Mouse (Mus musculus) liver, adult (tissue): ENCODE data around the gene Tcea3.

Source experiments
- GATA4 ChIP-seq: IDR thresholded peaks from 2 replicates; pipeline ENCODE4 v1.6.1; 2014; ENCODE audit warnings: mild to moderate bottlenecking, low read length; ENCODE audit not compliant: insufficient replicate concordance

The Tcea3 gene

DNA sequence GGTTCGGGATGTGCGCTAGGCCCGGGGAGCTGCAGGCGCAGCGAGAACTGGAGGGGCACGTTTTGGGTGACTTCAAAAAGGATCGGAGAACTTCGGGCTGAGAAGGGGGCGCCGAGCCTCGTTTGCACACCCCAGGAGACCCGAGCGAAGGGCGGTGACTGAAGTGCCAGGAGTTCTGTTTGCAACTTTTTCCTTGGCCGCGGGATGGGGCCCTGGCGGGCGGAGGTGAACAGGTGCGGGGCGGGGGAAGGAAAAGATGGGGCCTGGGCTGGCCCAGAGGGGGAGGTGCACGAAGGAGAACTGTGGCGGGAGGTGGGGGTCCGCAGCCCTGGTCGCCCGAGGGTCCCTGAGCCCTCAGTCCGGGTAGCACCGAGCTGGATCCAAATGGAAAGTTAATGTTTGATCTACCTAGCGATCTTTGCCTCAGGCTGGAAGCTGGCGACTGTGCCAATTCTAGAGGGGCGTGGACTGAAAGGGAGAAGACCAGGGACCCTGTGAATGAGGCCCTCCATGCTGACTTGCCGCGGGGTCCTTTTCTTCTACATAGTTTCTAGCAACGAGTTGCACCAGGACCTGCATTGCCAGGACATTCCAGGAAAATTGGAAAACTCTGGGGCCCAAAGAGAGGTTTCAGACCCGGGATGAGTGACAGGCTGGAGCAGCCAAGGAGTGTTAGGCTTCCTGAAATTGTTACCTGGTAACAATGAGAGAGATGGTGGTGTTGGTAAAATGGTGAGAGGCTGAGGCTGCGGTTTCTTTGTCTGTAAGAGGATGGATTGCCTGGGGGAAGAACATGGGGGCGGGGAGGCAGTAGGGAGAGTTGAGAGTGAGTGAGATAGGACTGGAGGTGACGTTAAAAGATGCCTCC, 1.2 kb downstream of the Tcea3 start:
- no peak for TF ChIP-seq GATA4

DNA sequence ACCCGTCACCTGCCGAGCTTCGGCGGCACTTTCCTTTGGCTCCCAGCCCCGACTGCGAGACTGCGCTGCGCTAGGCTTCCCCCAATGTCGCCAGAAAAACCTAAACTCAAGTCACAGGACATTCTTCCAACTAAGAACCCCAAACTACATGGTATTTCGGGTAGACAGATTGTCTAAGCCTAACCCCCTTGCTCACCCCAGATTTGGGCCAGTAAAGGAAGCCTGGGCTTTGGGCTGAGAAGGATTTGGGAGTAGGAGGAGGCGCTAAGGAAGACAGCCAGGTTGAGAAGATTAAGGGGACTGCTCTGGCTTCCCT, 1.8 kb downstream of the Tcea3 start:
- TF ChIP-seq GATA4 = no peak

DNA sequence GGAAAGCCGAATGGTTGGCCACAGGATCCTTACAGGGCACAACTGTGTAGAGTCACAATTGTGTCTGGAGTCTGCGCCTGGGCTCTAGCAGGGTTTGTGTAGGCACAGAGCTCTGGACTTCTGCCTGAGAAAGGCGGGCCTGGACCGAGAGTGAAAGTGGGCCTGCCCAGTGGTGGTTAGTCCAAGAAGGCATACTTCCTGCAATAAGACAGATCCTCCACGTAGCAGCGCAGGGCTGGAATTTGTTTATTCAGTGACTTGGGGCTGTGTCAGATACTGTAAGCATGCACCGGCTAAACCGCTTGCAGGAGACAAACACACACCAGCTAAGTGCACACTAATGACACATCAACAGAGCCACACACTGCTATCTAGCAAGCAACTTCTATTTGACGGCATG, 2.3 kb downstream of the Tcea3 start:
- TF ChIP-seq GATA4 = no peak

DNA sequence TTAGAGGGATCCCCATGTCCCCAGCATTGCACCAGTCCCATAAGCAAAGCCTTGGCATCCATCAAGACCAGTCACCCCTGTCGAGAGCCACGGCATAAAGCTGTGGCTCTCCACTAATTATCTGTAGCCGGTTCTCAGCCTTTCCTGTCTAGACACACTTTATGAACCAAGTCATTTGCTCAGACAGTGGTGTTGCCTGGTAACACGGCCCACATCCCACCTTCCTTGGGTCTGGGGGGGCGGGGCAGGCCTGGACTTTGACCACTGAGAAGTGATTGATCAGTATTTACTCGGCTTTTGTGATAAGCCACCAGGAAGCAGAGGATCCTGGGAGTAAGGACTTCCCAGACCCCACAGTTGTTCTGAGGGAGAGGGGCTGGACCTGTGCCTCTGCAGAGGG, 8.4 kb downstream of the Tcea3 start:
- TF ChIP-seq GATA4 = no peak

DNA sequence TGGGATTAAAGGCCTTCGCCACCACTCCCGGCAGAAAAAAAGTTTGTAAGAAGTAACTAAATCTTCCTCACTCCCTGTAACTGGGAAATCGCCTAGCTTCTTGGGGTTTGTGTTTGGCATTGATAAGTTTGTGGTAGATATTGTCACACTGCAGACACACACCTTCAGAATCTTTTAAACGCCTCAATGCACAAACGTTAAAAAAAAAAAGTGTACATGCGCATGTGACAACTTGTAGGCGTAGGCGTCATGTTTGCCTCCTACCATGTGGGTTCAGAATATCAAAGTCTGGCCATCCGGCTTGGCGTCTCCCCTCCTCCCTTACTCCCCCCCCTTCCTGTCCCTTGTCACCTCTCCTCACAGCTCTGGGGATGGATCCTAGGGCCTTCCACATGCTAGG, 9.2 kb downstream of the Tcea3 start:
- no peak for TF ChIP-seq GATA4

DNA sequence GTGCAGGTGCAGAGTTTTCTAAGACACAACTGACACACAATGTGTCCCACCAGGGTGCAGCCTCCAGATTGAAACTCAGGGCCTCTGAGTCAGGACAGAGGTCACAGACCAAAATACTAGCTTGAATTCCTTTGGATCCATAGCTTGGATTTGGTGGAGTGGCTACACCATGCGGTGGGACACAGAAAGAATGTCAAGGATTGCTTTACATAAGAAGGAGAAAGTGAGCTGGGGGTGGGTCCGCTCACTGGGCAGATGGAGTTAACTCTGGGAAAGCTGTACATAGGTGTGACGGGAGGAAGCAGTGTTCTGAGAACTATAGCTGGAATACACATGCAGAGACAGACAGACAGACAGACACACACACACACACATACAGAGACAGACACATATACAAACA, 12.4 kb downstream of the Tcea3 start:
- TF ChIP-seq GATA4 = no peak

DNA sequence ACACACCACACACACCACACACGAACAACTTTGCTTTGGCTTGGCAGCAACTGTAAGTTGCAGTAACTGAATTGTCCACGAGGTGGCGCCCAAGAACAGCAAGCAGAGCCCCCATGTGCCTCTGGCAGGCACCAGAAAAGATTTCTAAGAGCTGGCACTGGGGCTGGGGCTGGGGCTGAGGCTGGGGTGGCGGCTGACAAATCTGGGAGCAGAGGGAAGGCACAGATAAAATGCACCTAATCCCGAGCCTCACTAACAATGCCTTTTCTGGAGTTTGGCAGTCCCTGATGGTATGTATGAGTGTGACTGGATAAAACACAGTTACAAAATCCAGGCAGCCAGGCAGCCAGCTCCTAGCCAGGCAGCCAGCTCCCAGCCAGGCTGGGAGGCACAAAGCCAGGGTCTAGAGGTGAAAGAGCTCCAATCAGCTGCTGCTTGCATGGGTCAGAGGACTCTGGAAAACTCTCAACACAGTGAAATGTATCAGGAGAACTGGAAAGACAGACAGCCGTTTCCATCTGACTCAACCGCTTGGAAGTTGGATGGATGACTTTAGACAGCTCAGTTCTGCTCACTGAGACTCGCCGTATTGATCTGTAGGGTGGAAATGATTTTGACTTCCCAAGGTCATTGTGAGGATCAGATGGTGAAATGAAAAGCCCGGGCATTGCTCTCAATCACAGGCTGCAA, 13.1 kb downstream of the Tcea3 start:
- TF ChIP-seq GATA4 = no peak

DNA sequence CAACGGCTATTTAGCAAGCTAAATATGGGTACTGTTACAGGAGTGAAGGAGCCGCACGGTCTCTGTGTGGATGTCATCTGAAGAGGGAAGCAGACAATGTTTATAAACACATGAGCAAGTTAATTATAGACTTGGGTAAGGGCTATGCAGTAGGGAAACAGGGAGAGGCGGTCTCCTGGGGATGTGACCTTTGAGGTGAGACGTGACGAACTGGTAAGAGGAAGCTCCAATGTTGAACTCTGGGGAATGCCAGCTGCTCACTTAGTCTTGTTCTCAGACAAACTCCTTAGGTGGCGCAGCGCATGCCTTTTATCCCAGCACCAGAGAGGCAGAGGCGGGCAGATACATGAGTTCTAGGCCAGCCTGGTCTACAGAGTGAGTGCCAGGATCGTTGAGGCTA, 14.4 kb downstream of the Tcea3 start:
- no peak for TF ChIP-seq GATA4

DNA sequence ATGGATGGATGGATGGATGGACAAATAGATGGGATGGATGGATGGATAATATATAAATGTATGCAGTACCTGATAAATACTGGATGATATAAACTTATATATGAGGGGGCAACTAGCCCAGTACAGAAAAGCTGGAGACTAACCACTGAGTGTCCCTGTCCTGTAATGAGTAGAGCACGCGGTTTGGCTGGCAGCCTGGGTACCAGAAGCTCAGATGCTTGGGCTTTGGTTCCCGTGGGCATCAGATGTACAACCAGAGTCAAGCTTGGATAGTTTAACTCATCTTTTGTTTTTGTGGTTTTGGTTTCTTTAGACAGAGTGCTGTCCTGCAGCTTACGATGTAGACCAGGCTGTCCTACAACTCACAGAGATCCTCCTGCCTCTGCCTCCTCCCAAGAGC, 16.0 kb downstream of the Tcea3 start:
- TF ChIP-seq GATA4 = no peak

DNA sequence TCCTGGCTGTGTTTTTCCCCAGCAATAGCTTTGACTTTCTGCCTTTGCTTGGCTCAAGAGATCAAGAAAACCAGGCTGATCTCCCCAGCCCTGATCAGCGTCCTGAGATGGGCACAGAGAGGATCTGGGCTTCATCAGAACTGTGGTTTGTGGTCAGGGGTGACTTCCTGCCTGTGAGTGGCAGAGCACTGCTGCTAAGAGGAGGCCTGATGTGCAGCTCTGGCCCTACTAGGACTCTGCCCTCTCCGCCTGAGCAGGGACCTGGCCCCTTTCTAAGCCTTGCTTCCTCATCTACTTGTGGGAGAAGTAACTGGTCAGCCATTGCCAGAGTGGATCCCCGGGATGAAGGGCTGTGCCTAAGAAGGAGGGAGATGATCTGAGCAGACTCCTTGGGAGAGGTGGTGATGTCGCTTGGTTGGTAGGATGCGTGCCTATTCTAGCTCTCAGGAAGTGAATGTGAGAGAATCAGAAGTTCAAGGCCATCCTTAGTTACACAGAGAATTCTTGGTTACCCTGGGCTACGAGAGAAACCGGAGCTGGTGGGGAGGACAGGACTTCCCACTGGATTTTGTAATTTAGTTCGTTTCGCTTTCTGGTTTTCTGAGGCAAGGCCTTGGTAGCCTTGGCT, 19.3 kb downstream of the Tcea3 start:
- TF ChIP-seq GATA4 = no peak

DNA sequence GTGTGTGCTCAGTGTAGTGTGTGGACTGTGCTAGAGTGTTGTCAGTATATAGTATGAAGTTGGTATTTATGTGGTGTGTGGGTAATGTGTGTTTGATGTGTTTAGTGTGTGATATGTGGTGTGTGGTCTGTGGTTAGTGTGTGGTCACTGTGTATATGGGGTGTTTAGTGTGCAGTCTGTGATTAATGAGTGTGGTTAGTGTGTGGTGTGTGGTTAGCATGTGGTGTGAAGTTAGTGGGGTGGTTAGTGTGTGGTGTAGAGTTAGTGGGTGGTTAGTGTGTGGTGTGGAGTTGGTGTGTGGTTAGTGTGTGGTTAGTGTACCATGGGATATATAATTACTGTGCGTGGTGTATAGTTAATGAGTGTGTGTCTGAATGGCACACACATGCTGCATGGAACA, 21.4 kb downstream of the Tcea3 start:
- no peak for TF ChIP-seq GATA4

DNA sequence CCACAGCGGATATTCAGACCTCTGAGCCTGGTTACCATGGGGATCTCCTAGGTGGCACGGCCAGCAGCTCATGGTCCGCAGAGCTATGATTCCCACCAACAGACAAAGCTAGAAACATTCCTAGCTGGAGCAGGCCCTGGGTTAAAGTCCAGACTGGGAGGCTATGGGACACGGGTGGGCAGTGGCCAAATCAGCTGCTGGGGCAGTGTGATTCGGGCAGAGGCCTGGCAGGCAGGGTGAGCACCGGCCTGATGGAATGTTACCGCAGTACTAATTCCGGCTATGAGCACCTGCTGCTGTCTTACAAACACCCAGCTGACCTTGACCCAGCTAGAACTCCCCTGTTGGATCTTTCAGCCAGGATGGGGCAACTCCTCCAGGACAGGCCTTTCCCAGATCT, 23.1 kb downstream of the Tcea3 start:
- no peak for TF ChIP-seq GATA4

DNA sequence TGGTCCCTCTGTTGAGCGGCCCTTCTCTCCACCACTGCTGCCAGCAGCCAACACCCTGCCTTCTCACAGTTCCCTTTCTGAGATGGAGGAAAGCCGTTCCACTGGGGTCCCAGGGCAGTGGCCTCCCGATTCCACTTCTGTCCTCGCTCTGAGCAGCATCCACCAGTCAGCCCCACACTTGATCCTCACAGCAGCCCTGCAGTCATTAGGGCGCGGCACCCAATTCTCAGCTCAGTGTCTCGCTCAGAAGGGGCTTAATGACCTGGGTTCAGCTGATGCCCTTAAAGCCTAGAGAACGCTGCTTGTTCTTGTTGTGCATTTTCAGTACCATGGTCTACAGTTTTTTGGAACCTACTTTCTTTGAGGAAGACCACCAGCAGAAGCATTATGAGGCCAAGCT, 33.6 kb downstream of the Tcea3 start:
- TF ChIP-seq GATA4 = no peak

DNA sequence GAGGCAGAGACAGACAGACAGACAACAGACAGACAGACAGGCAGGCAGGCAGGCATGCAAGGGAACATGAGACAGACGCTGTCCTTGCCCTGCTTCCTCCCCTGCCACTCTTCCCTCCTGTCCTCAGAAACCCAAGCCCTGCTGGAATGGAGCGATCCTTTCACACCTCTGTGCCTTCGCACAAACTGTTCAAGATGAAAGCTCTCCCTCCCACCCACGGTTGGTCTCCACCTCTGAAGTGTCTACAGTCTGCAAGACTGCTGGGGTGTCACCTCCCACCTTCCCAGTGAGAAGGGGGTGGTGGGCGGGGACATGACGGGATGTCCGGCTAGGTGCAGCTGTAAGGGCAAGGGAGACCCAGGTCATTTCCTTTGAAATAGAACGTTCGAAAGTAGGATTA, 34.1 kb downstream of the Tcea3 start:
- no peak for TF ChIP-seq GATA4

DNA sequence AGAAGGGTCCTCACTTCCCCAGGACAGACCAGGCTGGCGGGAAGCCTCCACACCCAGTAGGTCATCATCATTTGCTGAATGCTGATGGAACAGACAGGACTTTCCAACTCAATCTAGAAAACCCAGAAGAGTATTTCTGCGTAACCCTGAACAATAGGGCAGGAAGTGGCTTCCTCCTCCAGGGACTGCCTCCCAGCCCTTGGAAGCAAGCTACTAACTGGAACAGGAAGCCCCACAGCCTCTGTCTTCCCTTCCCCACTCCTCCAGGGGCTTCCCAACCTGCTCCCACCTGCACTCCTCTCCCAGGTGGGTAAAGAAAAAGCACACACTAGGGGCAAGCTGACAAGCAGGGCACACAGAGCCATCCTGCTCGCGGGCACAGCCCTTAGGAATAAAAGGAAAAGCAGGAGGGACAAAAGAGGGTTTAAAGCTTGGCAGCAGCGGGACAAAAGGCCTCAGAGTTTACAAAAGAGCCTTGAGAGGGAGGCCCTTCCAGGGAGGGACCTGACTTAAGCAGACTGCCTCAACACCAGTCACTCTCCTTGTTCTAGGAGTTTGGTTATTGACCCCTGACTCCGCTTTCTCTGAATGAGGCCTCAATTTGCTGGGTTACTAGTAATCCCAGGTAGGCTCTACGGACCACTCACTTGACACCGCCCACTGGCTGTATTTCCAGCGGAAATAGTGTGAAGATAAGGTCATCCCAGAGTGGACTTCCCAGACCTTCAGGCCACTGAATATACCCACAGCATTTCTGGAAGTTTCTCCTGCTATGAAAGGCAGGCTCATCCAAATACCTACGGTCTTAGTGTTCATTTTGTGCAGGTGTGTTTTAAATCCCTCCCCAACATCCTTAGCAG, 35.3 kb downstream of the Tcea3 start:
- TF ChIP-seq GATA4 = no peak
